Mouse (Mus musculus) gastrocnemius, adult 8-10 months (tissue): ENCODE measurements around the gene Cd200r4. TPM values are rescaled to one million over a fixed set of nuclear protein-coding genes. Genes with fewer than 3 reads are reported as not detected.

Experiments
- DNase-seq, 2 experiments: peaks; one replicate each; pipeline ENCODE4 v3.0.0; 2022; ENCODE audit warnings: low spot score in 2 of 2
- total RNA-seq, 4 experiments: library from RNA; stranded (reverse); gene quantifications; 2 replicates each; pipeline ENCODE4 v1.2.4; 2022

Gene Cd200r4
- total RNA-seq, 4 experiments from 2014 or later: not detected

DNA sequence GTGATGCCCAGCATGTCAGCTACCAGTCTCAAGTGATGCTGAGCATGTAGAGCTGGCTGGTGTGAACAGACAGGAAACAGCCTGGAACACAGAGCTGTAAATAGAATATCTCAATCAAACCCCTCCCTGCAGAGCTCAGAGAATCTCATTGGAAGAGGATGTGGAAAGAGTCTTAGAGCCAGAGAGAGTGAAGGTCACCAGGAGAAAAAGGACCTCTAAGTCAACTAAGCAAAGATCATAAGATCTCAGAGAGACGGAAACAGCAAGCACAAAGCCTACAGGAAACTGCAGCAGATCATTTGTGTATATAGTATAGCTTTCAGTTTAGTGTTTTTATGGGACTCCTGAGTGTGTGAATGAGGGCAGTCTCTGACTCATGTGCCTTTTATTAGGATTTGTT is 63.6 kb downstream of the Cd200r4 start:
- DNase-seq: no peak

DNA sequence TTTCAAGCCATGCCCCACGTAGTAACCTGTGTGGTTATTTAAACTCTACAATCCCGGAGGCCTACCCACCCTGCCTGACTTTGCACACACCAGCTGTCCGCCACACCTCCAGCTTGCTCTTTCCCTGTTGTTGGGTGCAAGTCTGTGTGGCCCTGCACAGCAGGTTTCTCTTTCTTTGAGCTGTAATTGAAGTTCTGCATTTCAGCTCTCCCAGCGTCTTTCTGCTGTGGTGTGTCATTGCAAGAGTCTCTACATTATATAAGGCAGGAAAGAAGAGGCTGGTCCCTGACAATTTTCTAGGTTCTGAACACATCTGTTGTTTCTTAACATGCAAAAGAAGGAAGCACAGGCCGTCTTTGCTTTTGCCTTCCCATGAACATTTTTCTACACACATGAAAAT is 65.1 kb downstream of the Cd200r4 start:
- DNase-seq: no peak

DNA sequence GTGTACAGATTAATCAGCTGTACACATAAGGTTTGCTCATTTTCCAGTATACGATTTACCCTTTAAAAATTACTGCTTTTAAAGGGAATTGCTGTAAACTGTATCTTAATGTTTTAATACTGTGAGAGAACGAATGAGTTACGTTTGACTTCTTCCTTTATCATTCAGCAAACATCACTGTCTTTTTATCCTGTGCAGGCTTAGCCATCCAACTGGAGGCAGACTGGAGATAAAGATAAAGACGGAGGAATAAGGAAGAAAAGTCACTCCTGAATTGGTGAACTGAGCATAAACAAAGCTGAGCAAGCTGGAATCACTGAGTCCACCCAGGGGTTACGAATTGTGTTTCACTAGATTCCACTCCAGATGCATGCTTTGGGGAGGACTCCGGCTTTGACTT is 66.1 kb downstream of the Cd200r4 start:
- no peak for DNase-seq

Other genes starting within 250 kb of the Cd200r4 start
- 1 to 10 TPM; 2.9 to 5.6 (median 3.3) TPM for gene Nepro, start 87.4 kb upstream of the Cd200r4 start, total RNA-seq
- 1 to 10 TPM; 4.7 to 9.5 (median 6.7) TPM for gene Gtpbp8, start 65.4 kb upstream of the Cd200r4 start, total RNA-seq
- gene Cd200r1, start 46.0 kb upstream of the Cd200r4 start, total RNA-seq: under 1 TPM in 1 of 4 experiments, not detected in 3; 0.16 TPM
- gene Cd200r2, start 55.4 kb downstream of the Cd200r4 start, total RNA-seq: not detected
- gene Cd200r3, start 131.9 kb downstream of the Cd200r4 start, total RNA-seq: not detected